Mouse (Mus musculus) urinary bladder, postnatal 25 days (tissue): ENCODE measurements around the gene Bend6.

Source experiments
- DNase-seq: peaks from one replicate; pipeline ENCODE4 v3.0.0; 2022; ENCODE audit warnings: low spot score

Bend6 gene

GRCm38 (mm10) chr1:33907421-33908190 is at the start of gene Bend6:
Bend6 (minus strand) TSS chr1:33907816.
- DNase-seq, result peak; percentile 58

DNA sequence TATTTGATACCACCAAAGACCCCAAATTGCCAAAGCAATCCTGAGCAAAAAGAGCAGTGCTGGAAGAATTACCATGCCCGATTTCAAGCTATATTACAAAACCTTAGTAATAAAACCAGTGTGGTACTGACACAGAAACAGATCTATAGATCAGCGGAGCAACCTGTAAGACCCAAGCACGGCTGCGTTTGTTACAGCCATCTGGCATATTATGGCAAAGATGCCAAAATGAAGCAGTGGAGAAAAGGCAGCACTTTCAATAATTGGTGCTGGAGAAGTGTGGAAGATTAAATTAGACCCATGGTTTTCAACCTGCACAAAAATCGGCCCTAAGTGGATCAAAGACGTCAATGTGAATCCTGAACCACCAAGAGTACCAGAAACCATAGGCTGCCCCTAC is 48.0 kb upstream of the Bend6 start:
- DNase-seq, result no peak

DNA sequence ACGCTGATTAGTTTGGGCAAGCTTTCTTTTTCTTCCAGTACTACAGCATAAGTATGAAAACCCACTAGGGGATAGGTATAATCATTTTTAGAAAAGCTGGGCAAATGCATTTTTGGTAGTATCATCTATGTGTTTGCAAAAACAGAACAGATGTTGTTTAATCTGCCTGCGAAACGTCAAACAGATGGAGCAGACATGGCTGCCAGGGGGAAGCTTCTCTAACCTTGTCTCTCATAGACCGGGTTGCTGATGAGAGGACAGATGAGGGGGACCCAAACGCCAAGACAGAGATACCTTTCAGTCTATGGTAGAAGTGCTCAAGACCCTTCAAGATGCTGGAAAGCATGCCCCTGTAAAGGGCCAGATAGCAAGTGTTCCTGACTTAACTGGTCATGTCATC is 40.9 kb upstream of the Bend6 start:
- no peak for DNase-seq

DNA sequence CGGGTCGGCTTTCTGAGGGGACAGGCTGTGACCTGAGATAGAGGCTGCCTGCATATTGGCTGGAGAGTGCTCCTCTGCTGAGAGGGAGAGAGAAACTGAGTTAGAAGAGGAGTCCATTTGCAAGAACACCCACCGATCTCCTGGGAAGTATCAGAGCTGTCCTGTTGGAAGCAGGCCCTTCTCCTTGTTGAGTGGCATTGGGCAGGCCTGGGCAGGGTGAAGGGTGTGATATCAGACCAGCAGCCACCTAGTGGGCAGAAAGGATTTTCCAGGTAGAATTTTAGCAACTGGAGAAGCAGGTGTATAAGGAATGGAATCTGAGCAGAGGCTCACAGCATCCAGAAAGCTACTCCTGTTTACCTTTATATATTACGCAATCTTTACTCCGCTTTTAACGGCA is 40.2 kb upstream of the Bend6 start:
- no peak for DNase-seq

DNA sequence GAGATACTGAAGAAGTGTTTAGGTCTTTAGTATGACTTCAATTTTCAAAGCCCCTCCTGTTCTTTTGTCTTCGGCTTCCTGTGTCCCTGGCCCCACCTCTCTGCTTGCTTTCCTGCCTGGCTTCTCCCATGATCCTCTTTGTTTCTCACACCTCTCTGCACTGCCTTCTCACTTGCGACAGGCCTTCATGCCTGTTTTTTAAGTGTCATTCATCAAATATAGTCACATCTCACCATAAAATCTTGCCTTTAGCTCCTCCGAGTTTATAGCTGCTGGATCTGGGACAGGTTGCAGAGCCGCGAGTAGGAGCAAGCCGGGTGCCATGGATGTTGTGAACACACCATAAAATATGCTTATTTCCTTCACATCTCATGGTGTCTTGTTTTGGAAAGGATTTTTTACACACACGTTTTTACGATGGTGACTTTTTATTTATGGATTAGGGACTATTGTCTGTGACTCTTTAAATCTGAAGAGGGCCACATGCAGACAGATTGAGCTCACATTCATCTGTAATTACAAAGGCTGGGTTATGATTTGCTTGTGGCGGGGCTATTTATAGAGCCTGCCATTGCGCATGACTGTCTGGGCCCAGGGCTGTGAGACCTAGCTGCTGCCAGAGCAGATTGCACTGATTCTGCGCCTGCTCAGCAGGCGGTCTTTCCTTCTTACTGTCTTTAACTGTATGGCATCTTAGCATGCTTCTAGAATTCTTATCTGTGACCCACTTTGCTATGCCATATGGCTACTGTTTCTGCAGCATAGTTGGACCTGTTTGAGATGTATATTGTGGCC is 39.2 kb upstream of the Bend6 start:
- no peak for DNase-seq

- DNase-seq, result no peak
These were observed 38.1 kb upstream of the Bend6 start for GRCm38 (mm10) chr1:33945756-33946155.

DNA sequence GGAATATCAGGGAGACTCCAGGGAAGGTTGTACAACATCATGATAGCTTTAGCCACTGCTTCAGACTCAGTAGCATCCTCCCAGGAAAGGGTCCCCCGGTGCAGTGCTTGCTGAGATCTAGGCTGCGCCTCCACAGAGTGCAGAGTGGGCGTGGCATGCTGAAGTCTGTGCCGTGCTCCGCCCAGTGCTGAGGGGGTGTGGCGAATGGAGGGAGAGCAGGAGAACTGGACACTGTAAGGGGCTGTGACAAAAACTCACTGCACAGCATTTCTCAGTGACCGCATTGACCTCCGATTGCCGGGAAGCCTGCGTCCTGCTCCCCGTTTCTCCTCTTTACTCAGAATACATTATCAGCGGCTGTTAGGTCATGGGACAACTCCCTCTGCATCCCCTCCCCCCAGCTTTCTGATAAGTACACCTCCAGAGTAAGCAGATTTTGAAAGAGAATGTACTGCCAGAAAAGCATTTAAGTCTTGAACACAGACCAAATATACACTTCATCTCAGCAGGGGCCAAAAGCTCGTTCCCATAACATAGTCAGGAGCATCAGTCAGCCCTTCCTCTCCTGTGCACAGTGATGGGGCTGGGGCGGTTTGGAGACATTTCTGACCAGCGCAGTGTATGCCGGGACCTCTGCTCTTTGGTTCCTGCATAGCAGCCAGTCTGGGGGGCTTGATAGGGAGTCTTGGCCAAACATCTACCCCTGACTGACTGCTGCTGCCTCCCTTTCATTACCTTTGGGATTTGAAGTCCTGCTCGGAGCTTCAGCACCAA is 37.5 kb upstream of the Bend6 start:
- DNase-seq, result peak; percentile 43

DNA sequence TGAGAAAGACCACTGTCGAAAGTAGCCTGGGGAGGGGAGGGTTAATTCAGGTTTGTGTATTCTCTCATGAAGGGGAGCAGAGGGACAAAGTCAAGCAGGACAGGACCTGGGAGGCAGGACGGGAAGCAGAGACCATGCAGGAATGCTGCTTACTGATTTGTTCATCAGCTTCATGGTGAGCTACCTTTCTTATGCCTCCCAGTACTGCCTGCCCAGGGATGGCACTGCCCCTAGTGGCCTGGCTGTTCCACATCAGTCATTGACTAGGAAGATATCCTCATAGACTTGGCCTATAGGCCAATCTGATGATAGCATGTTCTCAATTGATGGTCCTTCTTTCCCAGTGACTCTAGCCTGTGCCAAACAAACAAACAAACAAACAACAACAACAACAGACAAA is 36.3 kb upstream of the Bend6 start:
- DNase-seq, result no peak

- DNase-seq, result no peak
These were observed 35.0 kb upstream of the Bend6 start for GRCm38 (mm10) chr1:33942638-33943037.

GRCm38 (mm10) chr1:33940364-33940928 is 32.8 kb upstream of the Bend6 start:
- no peak for DNase-seq

DNA sequence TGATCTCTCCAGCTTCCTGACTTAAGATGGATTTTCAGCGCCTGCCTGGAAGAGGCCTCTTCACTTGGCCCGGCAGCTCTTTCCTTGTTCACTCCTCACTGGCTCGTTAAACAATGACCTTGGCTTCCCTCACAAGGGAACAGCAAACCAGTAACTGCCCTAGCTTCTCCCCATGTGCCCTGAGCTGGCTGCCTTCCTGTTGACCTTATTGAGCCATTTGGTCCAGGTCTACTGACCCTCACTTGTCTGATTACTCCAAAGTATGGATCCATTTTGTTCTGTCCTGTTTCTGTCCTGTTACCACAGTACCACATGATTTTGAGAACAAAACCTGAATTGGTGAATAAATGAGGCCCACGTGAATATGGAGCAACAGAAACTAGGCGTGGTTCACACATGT is 32.2 kb upstream of the Bend6 start:
- no peak for DNase-seq

- no peak for DNase-seq
These were observed 28.3 kb upstream of the Bend6 start for GRCm38 (mm10) chr1:33935946-33936345.

GRCm38 (mm10) chr1:33932845-33933499 is 25.4 kb upstream of the Bend6 start:
- DNase-seq, result no peak

GRCm38 (mm10) chr1:33932196-33932595 is 24.6 kb upstream of the Bend6 start:
- DNase-seq, result no peak

DNA sequence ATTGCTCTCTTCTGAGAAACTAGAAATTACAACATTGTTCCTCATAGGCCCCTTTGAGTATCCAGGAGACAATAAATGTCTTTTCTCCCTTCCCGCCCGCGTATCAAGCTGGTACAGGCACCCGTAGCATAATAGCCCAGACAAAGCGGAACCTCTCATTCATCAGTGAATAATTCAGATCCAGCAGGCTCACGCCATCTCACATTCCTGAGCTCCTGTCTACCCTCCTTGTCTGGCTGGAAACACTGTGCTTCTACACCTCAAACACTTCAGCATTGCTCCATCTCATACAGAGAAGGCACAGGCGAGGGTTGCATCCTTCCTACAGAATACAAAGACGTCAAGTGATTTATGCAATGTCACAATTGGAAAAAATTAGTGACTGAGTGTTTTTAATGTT is 24.2 kb upstream of the Bend6 start:
- no peak for DNase-seq

DNA sequence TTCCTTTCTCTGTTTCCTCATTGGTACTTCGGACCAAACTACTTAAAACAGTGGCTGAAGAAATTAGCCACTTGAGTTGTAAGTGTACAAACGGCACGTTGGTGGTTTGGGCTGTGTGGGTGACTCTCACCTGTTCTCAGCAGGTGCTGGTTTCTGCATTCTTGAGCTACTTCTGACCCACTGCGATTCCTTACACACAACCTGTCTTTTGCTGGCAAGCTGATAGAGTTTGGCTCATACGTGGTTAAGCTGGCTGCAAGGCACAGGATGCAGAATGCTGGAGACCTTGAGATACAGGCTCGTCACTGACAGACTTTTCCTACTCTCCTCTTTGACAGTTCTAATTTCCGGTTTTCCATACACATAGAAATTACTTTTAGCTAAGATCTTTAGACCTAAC is 19.9 kb upstream of the Bend6 start:
- DNase-seq, result no peak

DNA sequence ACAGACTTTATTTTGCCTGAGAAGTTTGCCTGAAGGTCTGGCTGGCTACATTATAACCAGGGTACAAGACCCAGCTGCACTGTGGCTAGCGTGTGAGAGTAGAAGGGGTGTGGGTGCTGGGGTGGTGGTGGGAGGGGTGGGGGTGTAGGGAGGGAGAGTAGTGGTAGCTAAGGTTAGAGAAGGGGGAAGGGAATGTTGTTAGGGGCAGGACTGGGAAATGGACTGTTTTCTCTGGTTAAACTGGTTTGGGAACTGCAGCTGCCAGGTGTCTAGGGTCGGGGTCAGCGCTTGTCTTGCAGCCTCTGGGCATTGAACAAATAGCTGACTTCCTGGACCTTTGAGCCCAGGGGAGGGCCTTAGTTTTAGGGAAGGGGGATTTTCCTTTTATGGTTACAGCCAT is 17.7 kb upstream of the Bend6 start:
- DNase-seq, result no peak

GRCm38 (mm10) chr1:33922975-33923374 is 15.4 kb upstream of the Bend6 start:
- DNase-seq, result no peak

DNA sequence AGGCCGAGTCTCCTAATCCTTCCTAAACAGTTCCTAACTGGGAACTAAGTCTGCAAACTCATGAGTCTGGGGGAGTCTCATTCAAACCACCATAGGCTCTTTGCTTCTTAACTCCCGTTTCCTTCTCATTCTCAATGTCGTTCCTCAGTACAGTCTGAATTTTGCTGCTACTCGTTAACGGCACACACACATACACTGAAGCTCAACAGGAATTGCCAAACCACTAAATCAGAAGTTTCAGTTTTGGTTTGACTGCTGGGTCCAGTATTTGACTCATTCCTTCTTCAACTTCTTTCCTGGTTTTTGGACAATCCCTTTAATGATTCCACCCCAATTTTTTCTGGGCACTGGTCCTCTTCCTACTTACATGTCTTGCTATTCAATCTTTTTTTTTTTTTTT is 8.9 kb upstream of the Bend6 start:
- no peak for DNase-seq

GRCm38 (mm10) chr1:33911589-33911988 is 4.0 kb upstream of the Bend6 start:
- DNase-seq, result no peak

GRCm38 (mm10) chr1:33908191-33908962 is 761 bp upstream of the Bend6 start, which contains the start of gene Dst:
Dst (plus strand) TSS chr1:33908225.
- no peak for DNase-seq
